Mouse (Mus musculus) MEL (cell line): Measurements from ENCODE around the gene Gpr156.

Experiments used
- KAT2A ChIP-seq: conservative IDR thresholded peaks from 2 replicates; pipeline ENCODE4 v1.6.1; 2012; ENCODE audit warnings: low read depth, low read length, improper control_type of control experiment, inconsistent platforms
- POLR2AphosphoS5 ChIP-seq: IDR thresholded peaks from 2 replicates; pipeline ENCODE4 v1.6.1; 2012; ENCODE audit warnings: low read depth, borderline replicate concordance, mild to moderate bottlenecking, inconsistent platforms, low read length, moderate library complexity, mixed read lengths

GRCm38 (mm10) chr16:38032644-38033043 lies 116.3 kb downstream of the Gpr156 start:
- TF ChIP-seq POLR2AphosphoS5 (no peak), KAT2A (no peak)
